ENCODE assay signal across 20 mouse cellular contexts in the genomic region with DNA sequence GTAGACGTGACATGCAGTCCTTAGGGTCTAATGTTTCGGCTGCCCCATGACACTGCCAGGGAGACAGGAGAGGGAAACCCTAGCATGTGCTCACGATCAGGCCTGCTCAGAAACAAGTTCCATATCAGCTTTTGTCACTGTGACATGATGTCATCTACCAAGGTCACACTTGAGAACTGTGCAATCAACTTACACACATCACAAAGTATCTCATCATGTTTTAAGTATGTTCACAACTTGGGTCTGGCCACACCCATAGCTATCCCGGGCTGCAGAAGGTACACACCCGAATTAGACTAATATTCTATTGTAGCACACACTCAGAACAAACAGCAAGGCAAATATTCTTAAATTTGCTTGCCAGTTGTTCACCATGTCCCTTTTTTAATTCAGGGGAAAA.
"Had no signal": no experiment of that assay in that cellular context is flagged by ENCODE, and none has a peak within 500 bp of the region (broad histone marks: within the 10 kb centered on the region; RNA-seq: fewer than 3 reads in every experiment).

No protein-coding gene starts in this region.

- H3K9ac ChIP-seq: limb, embryonic 15.5 days; lung, embryonic 15.5 days; midbrain, embryonic 12.5 days; neural tube, embryonic 13.5 days; neural tube, embryonic 15.5 days; stomach, embryonic 15.5 days had no signal

- H3K27ac ChIP-seq: limb, embryonic 15.5 days; lung, embryonic 15.5 days; midbrain, embryonic 10.5 days; midbrain, embryonic 12.5 days; neural tube, embryonic 13.5 days; neural tube, embryonic 15.5 days; stomach, embryonic 15.5 days; stomach, postnatal 0 days had no signal

- H3K27me3 ChIP-seq: limb, embryonic 15.5 days; lung, embryonic 15.5 days; megakaryocyte, embryonic 14.5 days; midbrain, embryonic 12.5 days; neural tube, embryonic 13.5 days; neural tube, embryonic 15.5 days; stomach, embryonic 15.5 days had no signal

- H3K4me3 ChIP-seq: limb, embryonic 15.5 days; lung, embryonic 15.5 days; megakaryocyte, embryonic 14.5 days; midbrain, embryonic 10.5 days; midbrain, embryonic 12.5 days; myocyte; neural tube, embryonic 13.5 days; neural tube, embryonic 15.5 days; stomach, embryonic 15.5 days had no signal

- DNase-seq: lung, adult 2 months; lung, postnatal 10 days; lung, postnatal 4 days; midbrain, embryonic 14.5 days; retina, postnatal 1 day; right cerebral cortex, adult 18-20 months; right cerebral cortex, postnatal 14 days; thymus, postnatal 14 days; thymus, postnatal 36 days had no signal

- ATAC-seq: midbrain, embryonic 16.5 days had no signal

- H3K9me3 ChIP-seq: limb, embryonic 15.5 days; lung, embryonic 15.5 days; megakaryocyte, embryonic 14.5 days; midbrain, embryonic 10.5 days; midbrain, embryonic 12.5 days; neural tube, embryonic 13.5 days; neural tube, embryonic 15.5 days; stomach, embryonic 15.5 days had no signal

- H3K4me2 ChIP-seq: limb, embryonic 15.5 days; lung, embryonic 15.5 days; midbrain, embryonic 12.5 days; neural tube, embryonic 13.5 days; neural tube, embryonic 15.5 days; stomach, embryonic 15.5 days had no signal

- H3K4me1 ChIP-seq: limb, embryonic 15.5 days; lung, embryonic 15.5 days; midbrain, embryonic 10.5 days; midbrain, embryonic 12.5 days; neural tube, embryonic 13.5 days; neural tube, embryonic 15.5 days; stomach, embryonic 15.5 days had no signal
